Mouse (Mus musculus) heart, adult 18-20 months (tissue): Measurements from ENCODE around the gene Slc51a. TPM values are rescaled to one million over a fixed set of nuclear protein-coding genes. Genes with fewer than 3 reads are reported as not detected.
"Not testable (repeated sequence)": the region's sequence is repeated elsewhere in the genome, so short reads cannot be mapped to it uniquely, and the experiment has no call there.

Experiments
- DNase-seq, 2 experiments: peaks; one replicate each; pipeline ENCODE4 v3.0.0; 2021 to 2022; ENCODE audit warnings: mixed read lengths in 1 of 2
- total RNA-seq, 2 experiments: library from RNA; stranded (reverse); gene quantifications; 2 replicates each; pipeline ENCODE4 v1.2.3; 2021

Gene Slc51a
- total RNA-seq, 2 experiments from 2014 or later, result 0.32 to 0.85 TPM

DNA sequence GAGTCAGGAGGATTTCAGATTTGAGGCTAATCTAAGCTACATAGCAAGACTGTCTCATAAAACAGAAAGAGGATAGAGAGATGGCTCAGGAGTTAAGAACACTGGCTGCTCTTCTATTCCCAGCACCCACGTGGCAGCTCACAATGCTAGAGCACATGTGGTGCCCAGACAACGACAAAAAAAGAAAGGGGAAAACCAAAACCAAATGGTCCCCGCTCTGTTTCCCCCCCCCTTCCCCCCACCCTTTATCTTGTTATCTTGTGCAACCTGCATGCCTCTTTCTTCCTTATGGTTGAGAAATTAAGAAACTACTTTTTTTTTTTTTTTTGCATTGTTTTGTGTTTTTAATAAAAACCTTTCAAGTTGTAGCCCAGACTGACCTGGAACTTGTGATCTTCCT lies 19.2 kb downstream of the Slc51a start:
- DNase-seq, result no peak

DNA sequence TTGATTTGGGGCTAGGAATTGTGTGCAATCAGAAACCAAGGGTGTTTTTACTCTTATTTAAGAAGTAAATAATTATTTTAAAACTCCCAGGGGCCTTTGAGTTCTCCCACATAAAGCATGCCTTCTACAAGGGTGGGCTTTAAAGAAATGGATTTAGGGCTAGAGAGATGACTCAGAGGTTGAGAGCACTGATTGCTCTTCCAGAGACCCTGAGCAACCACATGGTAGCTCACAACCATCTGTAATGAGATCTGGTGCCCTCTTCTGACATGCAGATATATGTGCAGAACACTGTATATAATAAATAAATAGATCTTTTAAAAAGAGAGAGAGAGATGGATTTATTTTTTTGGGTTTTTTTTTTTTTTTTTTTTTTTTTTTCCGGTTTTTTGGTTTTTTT lies 22.8 kb downstream of the Slc51a start:
- no peak for DNase-seq

DNA sequence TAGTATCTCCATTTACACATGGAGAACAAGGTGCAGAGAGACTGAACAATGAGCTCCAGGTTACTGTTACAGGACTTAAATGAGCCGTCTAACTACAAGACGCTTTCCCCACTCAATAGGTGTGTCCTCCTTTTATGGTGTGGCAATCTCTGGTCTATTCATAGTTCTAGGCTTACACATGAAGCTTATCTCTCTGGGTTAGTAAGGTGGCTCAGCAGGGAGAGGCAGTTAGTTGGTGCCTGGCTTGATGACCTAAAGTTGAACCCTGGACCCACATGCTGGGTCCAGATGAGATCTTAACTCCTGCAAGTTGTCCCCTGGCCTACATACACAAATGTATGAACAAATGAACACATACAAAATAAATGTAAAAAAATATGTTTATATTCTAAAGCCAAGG lies 24.3 kb downstream of the Slc51a start:
- DNase-seq, result no peak

DNA sequence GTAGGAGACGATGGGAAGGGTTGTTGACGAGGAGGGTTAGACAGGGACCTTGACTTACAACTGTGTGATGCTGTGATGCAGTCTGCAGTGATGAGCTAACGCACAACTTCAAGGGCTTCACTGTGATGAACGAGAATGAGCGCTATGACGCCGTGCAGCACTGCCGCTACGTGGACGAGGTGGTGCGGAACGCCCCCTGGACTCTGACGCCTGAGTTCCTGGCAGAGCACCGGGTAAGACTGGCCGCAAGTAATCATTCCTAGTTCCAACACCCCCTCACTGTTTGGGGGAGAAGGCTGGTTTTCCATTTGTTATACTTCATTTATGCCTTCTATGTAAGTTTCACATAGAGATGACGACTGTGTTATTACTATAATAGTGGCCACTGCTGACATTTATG lies 24.7 kb downstream of the Slc51a start:
- no peak for DNase-seq

DNA sequence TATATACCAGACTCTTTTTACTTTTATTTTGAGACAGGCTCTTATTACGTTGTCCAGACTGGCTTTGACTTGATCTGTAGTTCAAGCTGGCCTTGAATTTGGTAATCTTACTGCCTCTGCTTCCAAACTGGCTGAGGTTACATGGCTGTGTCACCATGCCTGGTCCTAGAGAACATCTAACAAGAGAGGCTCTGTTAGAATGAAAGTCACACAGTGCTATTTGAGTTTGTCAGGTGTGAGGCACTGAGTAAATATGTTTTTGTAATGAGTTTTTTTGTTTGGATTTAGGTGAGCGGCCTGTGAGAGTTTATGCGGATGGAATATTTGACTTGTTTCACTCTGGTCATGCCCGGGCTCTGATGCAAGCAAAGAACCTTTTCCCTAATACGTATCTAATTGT lies 26.0 kb downstream of the Slc51a start:
- DNase-seq, result no peak

DNA sequence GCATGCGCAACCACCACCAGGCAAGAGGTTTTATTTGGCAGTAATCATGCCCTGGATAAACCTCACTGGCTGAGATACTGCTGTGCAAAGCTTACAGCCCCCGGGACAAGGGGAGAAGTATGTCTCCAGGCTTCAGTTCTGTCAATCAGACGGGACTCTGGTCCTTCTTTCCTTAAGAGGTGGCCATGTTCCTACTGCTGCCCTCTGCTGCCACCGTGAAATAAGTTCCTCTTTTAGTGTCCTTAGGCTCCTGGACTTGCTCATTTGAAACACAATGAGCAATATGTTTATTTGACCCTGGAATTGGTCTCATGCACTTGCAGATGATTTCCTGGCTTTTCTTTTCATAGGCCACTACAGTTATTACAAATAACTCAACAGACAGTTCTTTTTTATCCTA lies 27.2 kb downstream of the Slc51a start:
- DNase-seq, result no peak

DNA sequence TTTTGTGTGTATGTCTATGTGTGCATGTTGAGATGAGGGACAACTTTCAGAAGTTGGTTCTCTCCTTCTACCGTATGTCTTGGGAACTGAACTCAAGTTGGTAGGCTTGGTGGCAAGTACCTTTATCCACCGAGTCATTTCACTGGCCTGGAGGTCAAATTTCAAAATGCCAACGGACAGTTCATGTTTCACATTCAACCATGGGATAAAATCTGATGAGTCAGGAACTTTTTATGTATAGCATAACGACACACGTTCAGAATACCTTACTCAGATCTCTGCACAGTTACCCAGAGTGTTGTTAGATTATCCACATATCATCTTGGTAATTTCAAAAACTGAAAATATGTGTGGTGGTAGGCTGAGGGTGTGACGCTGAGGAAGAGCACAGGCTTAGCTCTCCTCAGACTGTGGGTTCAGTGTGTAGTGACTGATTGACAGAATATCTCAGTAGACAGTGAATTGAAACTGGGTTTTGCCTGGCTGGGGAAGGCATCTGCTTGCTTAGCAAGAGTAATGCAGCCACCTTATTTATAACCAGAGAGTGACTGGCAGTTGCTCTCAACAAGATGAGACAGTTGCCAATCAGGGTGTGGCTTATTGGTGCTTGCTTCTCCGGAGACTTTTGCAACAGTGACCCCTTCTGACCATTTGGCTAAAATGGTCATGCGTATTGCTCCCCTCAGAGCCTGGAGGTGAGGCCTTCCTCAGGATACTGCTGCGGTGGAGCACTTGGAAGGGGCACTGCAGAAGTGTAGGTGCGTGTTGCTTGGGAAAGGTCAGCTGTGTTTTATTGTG lies 29.9 kb downstream of the Slc51a start:
- peak; percentile 81 to 86 for DNase-seq

DNA sequence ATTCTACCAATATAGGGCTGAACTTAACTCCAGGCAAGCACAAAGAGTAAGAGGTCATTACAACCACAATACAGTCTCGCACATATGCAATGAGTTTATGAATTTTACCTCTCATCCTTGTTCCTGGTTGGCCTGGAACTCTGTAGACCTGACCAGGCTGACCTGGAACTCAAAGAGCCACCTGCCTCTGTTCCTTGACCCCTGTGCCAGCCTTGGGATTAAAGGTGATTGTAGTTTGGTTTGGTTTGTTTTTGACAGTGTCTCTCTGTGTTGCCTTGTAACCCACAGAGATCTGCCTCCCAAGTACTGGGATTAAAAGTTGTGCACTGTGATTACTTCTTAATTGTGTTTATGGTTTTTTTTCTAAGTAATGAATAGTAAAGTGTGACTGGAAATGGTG lies 30.9 kb downstream of the Slc51a start:
- no peak for DNase-seq

DNA sequence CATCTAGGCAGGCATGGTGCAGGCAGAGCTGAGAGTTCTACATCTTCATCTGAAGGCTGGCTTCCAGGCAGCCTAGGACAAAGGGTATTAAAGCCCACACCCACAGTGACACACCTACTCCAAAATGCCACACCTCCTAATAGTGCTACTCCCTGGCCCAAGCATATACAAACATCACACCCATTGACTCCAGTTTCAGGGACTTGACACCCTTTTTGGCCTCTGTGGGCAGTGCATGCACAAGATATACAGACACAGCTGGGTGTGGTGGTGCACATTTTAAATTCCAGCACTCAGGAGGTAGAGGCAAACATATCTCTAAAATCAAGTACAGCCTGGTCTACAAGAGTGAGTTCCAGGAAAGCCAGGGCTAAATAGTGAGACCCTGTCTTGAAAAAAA lies 31.6 kb downstream of the Slc51a start:
- DNase-seq, result no peak

DNA sequence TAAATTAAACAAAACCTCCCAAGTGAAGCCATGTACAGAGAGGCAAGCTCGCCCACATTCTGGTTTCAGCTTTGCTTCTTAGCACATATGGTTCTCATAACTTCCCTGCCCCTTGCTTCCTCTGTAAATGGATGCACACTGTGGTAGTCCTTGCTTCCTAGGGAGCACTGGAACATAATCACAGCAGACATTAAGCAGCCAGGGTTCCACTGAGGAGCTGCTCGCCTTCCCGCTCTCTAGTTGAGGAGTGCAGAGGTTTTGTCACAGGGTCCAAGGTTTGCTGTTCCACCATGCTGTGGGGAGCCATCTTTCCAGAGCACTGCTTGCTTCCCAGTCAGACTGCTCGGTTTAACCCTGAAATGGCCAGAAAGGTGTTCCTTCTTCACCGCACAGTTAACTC lies 33.0 kb downstream of the Slc51a start:
- DNase-seq, result no peak

DNA sequence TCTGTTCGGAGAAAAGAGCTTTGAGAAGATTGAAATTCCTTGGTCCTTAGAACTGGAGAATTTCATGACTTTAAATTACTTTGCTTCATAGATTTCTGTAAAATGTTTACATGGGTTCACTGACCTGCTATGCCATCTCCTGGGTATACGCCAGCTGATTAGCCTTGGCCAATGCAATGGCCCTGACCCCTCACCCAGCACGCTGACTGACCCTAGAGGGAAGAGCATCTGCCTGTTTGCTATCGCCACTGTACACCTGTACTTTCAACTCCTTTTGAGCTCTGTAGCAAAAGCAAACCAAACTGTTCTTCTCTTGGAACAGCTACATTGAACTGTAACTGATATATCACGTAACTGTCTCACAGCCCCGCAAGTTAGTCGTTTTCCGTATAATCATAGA lies 34.6 kb downstream of the Slc51a start:
- DNase-seq, result no peak

DNA sequence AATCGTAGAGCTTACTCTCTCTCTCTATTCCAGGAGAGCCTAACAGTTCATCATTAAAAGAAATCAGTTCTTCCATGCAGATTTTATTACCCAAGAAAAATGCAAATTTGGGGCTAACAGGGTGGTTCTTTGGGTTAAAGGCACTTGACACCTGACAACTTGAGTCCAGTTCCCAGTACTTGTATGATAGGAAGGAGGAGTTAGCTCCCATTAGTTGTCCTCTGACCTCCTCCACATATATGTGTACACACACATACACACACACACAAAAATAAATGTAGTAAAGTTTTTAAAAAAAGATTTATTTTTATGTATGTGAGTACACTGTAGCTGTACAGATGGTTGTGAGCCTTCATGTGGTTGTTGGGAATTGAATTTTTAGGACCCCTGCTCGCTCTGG lies 37.5 kb downstream of the Slc51a start:
- DNase-seq, result no peak

DNA sequence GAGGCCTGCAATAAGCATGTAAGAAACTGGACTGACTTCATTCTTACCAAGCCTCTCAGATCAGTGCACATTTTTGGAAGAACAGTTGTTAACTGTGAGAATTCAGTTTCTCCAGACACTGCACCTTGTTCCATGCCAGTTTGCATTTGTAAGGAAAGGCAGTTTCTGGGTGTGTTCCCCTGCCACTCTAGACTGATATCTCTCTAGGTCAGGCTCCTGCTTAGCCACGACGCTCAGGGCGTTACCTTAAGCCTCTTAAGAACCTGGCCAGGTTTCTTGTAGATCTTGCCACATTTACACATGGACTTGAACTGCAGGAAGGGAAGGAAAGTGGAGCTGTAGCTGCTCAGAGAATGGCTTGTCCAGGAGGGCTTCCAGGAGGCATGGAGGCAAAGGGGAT lies 38.0 kb downstream of the Slc51a start:
- no peak for DNase-seq

DNA sequence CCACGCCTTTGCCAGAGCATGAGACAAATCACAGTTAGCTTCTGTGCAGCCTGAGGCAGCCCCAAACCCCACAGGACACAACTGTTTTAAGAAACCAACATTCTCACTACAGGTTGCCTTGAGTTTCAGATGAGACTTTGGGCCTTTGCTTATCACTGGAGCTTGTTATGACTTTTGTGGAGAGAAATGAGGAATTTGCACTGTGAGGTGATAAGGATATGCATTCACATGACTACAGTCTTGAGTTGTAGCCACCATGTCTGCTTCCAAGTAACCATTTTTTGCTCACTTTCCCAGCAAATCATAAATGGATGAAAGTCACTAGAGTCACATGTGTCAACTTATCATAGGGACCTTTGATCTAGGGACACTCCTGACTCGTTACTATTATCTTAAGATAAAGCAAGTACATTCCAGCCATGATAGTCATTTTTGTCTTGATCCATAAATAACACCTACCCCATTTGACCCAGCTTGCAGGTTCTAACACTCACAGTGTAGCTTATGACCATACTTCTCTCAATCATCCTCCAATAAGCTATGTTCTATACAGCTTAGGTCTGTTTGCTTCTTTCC lies 41.0 kb downstream of the Slc51a start:
- DNase-seq, result no peak

DNA sequence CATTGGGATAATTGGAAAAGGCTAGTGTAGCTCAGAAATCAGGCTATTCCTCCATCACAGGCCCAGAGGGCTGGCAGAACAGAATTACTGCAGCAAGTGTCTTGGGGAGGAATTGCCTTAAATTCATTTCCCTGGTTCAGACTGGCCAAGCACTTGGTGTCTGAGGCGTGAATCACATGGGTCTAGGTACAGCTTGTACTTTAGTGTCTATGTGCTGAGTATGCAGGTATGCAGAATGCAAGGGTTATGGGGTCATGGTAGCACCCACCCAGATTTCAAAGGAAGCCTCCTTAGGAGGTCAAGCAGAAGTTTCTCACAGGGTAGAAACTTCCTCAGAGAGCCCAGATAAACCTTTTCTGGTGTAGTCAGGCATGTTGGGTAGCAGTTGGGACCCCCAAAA lies 42.1 kb downstream of the Slc51a start:
- DNase-seq, result no peak

DNA sequence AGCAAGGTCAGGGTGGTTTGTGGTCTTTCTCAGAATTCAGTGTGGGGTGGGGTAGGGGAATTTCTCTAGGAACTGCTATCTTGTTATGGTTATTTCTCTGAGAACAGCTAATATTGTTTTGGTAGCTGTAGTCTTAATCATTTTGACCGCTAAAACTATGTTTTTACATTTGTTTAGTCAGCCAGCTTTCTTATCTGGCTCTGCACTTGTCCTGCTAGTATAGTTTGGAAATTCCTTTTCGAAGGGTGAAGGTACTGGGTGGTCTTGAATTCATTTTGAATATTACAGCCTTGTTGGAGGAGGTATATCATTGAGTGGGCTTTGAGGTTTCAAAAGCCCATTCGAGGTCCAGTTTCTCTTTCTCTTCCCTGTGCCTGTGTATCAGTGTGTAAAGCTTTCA lies 43.1 kb downstream of the Slc51a start:
- DNase-seq, result not testable (repeated sequence)

DNA sequence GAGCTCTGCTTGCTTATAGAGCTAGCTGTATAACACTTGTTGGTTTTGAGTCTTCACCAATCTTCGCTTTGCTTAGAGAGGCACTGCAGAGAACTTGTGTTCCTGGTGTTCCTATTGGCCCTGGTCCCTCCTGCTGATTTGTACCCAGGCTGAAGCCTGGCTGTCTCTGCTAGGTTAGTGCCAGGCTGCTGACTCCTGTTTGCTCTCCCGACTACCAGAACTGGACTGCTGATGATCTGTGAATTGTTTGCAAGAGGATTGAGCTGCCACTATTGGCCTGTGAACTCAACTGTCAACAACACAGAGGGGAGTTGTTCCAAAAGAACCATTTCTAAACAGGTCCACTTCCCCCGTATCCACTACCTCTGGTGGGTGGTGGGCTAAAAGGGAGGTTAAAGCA lies 46.2 kb downstream of the Slc51a start:
- no peak for DNase-seq

DNA sequence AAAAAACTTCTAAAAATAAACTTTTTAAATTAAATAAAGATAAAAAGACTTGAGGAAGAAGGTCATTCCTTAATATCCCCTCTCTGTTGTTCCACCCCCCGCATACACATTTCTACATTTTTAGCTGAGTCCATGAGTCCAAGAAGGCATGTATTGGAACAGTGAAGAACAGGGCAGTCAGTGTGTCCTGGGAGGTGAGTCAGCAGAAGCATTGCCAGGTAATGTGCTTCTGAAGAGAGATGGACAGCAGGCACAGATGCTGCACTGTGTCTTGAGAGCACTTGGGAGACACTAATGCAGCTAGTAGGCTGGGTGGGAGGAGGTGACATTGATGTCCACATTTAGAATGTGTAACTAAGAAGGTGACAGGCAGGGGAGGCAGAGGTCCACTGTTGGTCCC lies 50.4 kb downstream of the Slc51a start:
- DNase-seq, result no peak

DNA sequence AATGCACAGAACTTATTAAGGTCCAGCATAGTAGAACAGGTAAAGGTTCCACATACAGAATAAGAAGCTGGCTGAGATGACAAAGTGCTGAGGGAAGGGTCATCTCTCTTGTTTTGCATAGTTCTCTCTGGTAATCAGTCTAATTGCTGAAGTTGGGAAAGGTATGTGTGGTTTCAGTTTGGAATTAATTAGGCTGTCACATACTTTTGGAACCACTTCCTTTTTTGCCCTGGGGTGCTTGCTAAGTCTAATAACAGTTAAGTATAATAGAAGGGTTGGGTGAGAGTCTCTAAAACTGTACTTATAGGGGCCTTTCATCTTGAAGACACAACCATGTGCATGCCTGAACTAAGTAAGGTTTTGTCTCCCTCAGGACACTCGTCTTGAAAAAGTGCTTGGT lies 51.0 kb downstream of the Slc51a start:
- no peak for DNase-seq

DNA sequence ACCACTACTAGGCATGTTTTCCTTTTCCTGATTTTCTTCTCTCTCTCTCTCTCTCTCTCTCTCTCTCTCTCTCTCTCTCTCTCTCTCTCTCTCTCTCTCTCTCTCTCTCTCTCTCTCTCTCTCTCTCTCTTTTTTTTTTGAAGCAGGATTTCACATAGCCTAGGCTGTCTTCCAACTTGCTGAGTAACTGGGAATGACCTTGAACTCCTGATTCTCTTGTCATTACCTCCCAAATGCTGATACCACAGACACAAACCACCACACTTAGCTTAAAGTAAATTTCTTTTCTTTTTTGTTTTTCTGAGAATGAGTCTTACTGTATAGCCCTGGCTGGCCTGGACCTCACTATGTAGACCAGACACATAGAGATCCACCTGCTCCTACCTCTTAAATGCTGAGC lies 53.0 kb downstream of the Slc51a start:
- DNase-seq, result no peak

DNA sequence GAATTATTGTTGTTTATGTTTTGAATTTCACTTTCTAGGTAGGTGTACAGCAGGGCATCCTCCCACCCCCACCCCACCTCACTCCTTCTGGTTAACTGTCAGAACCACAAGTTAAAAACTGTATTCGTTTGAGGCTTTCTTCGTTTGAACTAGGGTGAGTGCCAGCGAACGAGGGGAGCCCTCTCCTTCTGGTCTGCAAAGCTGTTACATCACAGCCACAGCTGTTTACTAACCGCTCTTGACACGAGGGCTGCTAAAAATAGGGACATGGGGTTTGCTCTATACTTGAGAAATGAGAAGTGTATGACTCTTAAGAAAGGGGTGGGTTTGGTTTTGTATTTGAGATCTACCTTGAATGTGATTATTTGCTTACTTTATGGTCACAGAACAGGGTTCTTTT lies 53.6 kb downstream of the Slc51a start:
- peak; percentile 65 to 81 for DNase-seq

DNA sequence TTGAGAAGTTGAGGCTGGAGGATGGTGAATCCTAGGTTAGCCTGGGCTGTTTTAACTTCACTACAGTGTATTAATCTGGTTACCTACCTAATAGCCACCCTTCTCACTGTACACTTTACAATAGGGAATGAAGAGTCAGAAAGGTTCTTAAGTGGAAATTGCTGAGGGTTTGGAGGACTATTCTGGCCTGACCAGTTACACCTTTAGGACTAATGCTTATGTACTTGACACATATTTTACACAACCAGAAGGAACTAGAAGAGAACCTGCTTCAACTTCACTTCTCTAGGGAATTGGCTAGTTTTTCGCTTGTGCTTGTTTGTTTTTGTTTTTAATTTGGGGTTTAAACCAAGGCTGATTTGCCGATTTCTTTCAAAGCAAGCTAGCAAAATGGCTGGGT lies 54.5 kb downstream of the Slc51a start:
- no peak for DNase-seq

DNA sequence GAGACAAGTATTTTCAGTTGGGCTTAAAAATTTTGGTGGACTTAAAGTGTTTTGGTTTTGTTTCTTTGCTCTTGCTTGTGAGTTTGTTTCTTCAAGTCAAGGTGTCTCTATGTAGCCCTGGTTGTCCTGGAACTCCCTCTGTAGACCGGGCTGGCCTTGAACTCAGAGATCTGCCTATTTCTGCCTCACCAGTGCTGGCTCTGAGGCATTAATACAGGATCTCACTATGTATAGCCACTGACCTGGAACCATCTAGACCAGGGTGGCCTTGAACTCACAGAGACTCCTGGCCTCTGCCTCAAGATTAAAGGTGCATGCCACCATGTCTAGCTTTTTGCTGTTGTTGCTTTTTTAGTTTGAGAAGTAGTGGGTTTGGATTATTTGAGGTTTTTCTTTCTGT lies 55.8 kb downstream of the Slc51a start:
- DNase-seq, result no peak

DNA sequence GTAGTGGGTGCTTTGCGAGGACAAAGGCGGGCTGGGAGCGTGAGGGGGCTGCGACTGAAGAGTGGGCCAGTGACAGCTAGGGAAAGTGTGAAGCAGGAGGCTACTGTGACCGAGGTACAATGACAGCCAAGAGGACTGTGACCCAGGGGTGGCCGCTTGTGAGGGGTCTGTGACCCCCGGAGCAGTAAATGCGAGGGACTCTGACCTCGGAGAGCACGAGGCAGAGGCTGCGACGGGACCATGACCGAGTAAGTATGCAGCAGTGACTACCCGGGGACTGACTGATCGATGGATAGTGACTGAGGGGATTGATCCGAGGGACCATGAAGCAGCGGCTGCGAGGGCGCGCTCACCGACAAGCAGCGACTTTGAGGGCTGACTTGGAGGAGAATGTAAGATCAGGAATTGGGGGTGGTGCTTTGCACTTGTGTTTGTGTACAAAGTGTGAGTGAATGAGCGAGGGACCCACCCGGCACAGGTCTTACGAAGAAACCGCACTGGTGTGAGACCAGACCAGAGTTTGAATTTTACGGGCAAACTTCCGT lies 56.6 kb downstream of the Slc51a start:
- no peak for DNase-seq
